Mouse (Mus musculus) erythroblast, embryonic 14.5 days (primary cell): ENCODE measurements around the gene Plekha8. TPM values are rescaled to one million over a fixed set of nuclear protein-coding genes. Genes with fewer than 3 reads are reported as not detected.

Experiments used
- H3K27me3 ChIP-seq: 2 replicates; pipeline ENCODE4 v1.6.1; 2012; ENCODE audit warnings: inconsistent platforms; ENCODE audit not compliant: control insufficient read depth
- H3K36me3 ChIP-seq: 2 replicates; pipeline ENCODE4 v1.6.1; 2012; ENCODE audit warnings: mild to moderate bottlenecking, inconsistent platforms; ENCODE audit not compliant: control insufficient read depth
- H3K4me1 ChIP-seq: 2 replicates; pipeline ENCODE4 v1.6.1; 2012; ENCODE audit warnings: inconsistent platforms; ENCODE audit not compliant: control insufficient read depth
- H3K4me3 ChIP-seq: replicated peaks from 2 replicates; pipeline ENCODE3; 2012; ENCODE audit warnings: moderate library complexity, mild to moderate bottlenecking, inconsistent platforms
- H3K9me3 ChIP-seq: 2 replicates; pipeline ENCODE4 v1.6.1; 2012; ENCODE audit warnings: low read length, inconsistent platforms, mixed read lengths; ENCODE audit not compliant: control insufficient read depth
- GATA1 ChIP-seq: IDR thresholded peaks from 2 replicates; pipeline ENCODE4 v1.6.1; 2012; ENCODE audit warnings: low read length, inconsistent platforms, mixed read lengths
- TAL1 ChIP-seq: IDR thresholded peaks from 3 replicates; pipeline ENCODE4 v1.6.1; 2012; ENCODE audit warnings: low read length, inconsistent platforms, mixed read lengths
- polyA plus RNA-seq: library from polyadenylated mRNA; stranded (reverse); fragments of >175 nt; gene quantifications from 2 replicates; pipeline ENCODE4 v1.2.3, GENCODE M21; 2012

The Plekha8 gene
- polyA plus RNA-seq, 1 experiment: 0.02 TPM

DNA sequence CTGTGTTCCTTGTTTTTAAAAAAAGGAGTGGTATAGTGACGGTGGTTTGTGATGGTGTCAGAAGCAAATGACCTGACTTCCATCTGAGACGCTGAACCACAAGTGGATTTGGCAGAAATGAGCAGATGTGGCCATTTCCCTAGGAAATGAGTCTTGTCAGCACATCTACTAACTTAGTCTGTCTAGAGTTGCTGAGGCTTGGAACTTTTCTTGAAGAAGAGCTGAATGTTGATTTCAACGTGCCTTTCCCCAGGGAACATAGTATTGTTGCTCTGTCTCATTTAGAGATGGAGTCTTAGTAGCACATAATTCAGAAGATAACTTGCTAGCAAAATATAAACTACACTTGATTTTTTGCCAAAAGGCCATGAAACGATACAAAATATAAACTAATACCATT lies 25.4 kb downstream of the Plekha8 start:
- Histone ChIP-seq H3K4me3 (no peak overlapping the region), H3K4me1 (no peaks in the 10 kb centered on the region), H3K9me3 (no peaks in the 10 kb centered on the region), H3K36me3 (peaks cover 6% of the 10 kb centered on the region), H3K27me3 (no peaks in the 10 kb centered on the region)
- TF ChIP-seq GATA1: no peak
- no peak for TF ChIP-seq TAL1

DNA sequence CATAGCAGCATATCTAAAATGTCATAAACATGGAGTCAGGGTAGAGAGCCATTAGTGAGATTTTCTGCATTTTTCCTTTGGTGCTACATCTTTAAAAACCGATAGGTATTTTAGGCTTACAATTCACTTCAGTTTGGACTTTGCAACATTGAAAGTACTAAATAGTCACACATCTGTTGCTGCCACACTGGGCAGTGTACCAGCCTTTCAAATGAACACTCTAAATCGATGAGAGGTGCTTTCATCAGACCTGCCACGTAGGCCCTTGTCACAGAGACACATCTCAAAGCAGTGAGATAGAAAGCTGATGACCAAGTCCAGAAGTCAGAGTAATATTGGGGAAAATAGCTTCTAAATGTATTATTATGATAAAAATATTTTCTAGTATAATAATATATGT lies 33.5 kb downstream of the Plekha8 start:
- H3K4me3 ChIP-seq: no peak overlapping the region
- no peaks in the 10 kb centered on the region for H3K4me1 ChIP-seq
- TF ChIP-seq TAL1: no peak
- H3K36me3 ChIP-seq: peaks cover 8% of the 10 kb centered on the region
- H3K9me3 ChIP-seq: no peaks in the 10 kb centered on the region
- no peaks in the 10 kb centered on the region for H3K27me3 ChIP-seq

DNA sequence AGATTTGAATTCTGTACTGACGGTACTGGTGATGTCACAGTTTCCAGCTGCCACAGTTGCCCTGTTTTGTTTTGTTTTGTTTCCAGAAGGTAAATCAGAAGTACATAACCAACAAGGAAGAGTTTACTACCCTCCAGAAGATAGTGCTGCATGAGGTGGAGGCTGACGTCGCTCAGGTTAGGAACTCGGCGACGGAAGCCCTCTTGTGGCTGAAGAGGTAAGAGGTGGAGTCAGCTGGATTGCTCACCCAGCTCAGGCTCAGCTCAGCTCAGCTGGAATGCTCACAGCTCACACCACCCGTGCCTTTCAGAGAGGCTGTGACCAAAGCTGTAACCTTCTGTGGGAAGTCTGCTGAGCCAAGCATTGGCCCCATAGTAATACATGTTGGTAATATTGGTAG lies 34.8 kb downstream of the Plekha8 start:
- H3K4me1 ChIP-seq: no peaks in the 10 kb centered on the region
- no peak for TF ChIP-seq GATA1
- no peaks in the 10 kb centered on the region for H3K27me3 ChIP-seq
- H3K4me3 ChIP-seq: no peak overlapping the region
- H3K9me3 ChIP-seq: no peaks in the 10 kb centered on the region
- peaks cover 8% of the 10 kb centered on the region for H3K36me3 ChIP-seq

DNA sequence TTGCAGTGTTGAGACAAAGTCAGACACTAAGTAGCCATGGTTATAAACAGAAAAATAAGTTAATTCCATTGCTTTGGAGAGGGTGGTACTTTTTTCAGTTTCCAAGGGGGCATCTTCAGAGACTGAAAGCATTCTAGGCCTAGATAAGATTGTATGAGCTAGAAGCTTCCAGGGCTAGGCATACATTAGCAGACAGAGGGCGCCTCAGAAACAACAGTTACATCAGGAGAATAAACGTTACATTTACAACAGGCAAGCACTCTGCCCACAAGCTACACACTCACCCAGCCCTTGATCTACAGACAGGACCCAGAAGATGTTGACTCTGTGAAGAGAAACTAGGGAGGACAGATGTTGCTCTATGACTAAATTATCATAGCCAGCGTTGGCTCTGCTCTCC lies 36.6 kb downstream of the Plekha8 start:
- TF ChIP-seq TAL1 (no peak), GATA1 (no peak)
- no peak overlapping the region for H3K4me3 ChIP-seq
- H3K4me1 ChIP-seq: no peaks in the 10 kb centered on the region
- peaks cover 10% of the 10 kb centered on the region for H3K36me3 ChIP-seq
- H3K27me3 ChIP-seq: no peaks in the 10 kb centered on the region
- H3K9me3 ChIP-seq: no peaks in the 10 kb centered on the region

DNA sequence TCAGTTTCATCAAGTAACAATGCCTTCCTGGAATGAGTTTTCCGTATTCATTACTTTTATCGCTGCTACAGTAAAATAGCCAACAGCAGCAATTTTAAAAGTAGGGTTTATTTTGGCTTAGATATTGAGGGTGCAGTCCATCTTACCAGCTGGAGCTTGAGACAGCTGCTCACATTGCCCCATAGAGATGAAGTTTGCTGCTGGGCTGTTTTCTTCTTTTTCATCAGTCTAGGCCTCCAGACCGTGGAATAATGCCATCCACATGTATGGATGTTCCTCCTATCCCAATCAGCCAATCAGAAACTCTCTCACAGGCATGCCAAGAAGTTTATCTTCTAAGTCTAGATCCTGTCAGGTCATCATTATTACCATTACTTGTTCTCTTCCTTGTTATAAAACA lies 45.0 kb downstream of the Plekha8 start:
- H3K4me3 ChIP-seq: no peak overlapping the region

DNA sequence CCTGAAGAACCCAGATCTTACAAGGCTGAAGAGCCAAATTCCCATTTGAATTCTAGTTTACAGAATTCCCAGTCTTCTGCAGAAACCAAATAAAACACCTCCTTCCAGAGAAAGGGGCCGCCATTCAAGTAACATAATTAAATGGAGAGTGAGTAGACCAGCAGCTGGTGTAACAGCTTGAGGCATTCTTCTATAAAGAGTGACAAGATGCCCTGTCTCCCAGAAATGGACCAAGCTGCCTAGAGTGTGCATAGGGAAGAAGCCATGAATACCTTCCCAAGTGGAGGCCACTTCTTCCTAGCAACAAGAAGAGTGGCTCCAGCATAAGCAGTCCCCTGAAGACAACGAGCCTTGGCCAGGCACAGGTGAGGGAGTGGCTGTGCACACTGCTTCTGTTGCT lies 47.0 kb downstream of the Plekha8 start:
- H3K9me3 ChIP-seq: no peaks in the 10 kb centered on the region
- H3K4me3 ChIP-seq: no peak overlapping the region
- H3K36me3 ChIP-seq: peaks cover 7% of the 10 kb centered on the region
- no peaks in the 10 kb centered on the region for H3K27me3 ChIP-seq
- TF ChIP-seq TAL1 (no peak), GATA1 (no peak)
- H3K4me1 ChIP-seq: no peaks in the 10 kb centered on the region; the same call in 1 of the 2 replicates

More for the DNA sequence above, 45.0 kb downstream of the Plekha8 start:
- TF ChIP-seq GATA1: no peak
- TF ChIP-seq TAL1: no peak
- Histone ChIP-seq H3K27me3 (no peaks in the 10 kb centered on the region), H3K9me3 (no peaks in the 10 kb centered on the region), H3K4me1 (no peaks in the 10 kb centered on the region; the same call in 1 of the 2 replicates), H3K36me3 (peaks cover 10% of the 10 kb centered on the region)

DNA sequence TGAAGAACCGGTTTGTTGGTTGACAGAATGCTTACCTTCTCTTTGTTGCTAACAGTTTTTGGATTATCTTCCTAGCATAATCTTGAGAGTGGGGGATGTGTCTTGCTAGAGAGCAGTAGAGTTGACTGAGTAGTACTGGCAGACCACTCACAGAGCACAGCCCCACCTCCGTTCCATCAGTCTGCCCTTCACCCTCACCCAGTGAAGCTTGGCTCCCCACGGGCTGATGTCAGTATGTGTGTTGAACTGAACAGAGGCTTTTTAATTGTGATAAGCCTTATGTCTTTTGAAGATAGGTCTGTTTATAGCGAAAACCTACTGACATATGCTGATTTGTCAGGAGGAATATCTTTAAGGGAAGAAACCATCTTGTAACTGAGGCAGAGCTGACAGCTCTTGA lies 48.3 kb downstream of the Plekha8 start:
- Histone ChIP-seq H3K36me3 (peaks cover 7% of the 10 kb centered on the region), H3K4me1 (no peaks in the 10 kb centered on the region; the same call in 1 of the 2 replicates), H3K4me3 (no peak overlapping the region), H3K9me3 (no peaks in the 10 kb centered on the region), H3K27me3 (no peaks in the 10 kb centered on the region)
- TF ChIP-seq GATA1 (no peak), TAL1 (no peak)

DNA sequence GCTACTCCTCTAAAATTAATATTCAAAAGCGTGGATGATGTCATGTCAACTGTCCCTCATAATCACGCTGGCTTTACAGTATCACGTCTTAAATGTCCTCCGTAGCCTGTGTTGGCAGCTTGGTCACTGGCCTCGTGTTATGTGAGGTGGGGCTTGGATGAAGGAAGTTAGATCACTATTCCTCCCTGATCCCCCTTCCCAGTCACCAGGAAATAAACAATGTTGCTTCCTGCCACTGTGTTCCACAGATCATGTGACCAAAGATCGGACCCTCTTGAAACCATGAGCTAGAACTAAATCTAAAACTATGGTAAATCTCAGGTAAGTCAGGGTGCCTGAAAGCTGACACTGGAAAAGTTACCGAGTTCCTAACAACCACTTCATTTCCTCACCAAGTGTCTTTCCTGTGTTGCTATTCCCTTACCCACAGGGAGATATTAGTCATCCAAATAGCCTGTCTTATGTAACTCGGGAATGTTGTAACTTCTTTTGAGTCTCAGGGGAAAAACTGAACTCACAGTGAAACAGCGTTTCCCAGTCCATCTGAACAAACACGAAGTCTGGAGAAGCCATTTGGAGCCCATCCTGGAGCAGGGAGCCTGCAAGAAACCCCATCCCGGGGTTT lies 60.7 kb downstream of the Plekha8 start:
- no peaks in the 10 kb centered on the region for H3K36me3 ChIP-seq
- no peaks in the 10 kb centered on the region for H3K27me3 ChIP-seq
- H3K4me1 ChIP-seq: no peaks in the 10 kb centered on the region
- H3K9me3 ChIP-seq: no peaks in the 10 kb centered on the region
- no peak for TF ChIP-seq TAL1
- H3K4me3 ChIP-seq: no peak overlapping the region

DNA sequence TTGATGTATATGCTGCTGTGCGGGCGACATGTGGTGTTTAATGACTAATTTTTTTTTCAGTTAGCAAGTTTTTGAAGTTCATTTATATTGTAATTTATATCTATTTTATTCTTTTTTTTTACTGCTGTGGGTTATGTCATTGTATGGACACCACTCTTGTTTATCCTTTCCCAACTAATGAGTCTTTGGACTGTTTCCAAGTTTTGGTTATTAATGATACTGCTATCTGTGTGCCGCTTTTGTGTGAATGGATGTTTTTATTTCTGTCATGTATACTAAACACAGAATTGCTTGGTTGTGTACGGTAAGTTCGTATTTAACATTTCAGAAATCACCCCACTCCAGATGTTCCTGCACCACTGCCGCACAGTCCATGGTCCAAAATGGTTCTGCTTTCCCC lies 63.0 kb downstream of the Plekha8 start:
- H3K9me3 ChIP-seq: no peaks in the 10 kb centered on the region
- no peaks in the 10 kb centered on the region for H3K36me3 ChIP-seq
- H3K4me1 ChIP-seq: no peaks in the 10 kb centered on the region
- no peak overlapping the region for H3K4me3 ChIP-seq
- no peak for TF ChIP-seq GATA1
- TF ChIP-seq TAL1: no peak
- no peaks in the 10 kb centered on the region for H3K27me3 ChIP-seq

DNA sequence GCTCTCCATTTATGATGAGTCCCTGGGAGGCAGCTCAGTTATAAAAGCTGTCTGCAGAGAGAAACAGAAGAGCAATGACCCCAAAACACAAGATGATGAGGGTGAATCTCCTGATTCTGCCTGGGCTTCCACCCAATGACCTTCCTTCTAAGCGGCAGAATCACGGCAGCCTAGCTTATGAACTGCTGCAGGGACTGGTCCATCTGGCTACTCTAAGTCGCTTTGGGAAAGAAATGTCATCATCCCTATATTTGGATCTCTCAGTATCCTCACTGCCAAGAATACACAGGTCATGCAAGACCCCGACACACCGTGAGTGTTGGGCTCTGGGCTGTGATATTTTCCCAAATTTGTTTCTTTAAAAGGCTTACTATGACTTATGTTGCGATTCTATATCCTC lies 75.0 kb downstream of the Plekha8 start:
- TF ChIP-seq TAL1 (no peak), GATA1 (no peak)
- Histone ChIP-seq H3K36me3 (no peaks in the 10 kb centered on the region), H3K4me3 (no peak overlapping the region), H3K4me1 (no peaks in the 10 kb centered on the region), H3K9me3 (no peaks in the 10 kb centered on the region), H3K27me3 (no peaks in the 10 kb centered on the region)
